Mouse (Mus musculus) cerebellum, postnatal 4 days (tissue): ENCODE data around the gene Myo18a.

Experiments used
- DNase-seq, 2 experiments: peaks; one replicate each; pipeline ENCODE4 v3.0.0; 2022; ENCODE audit warnings: low spot score in 2 of 2, mixed read lengths in 1 of 2

Gene Myo18a

GRCm38 (mm10) chr11:77836751-77837150, 73.7 kb downstream of the Myo18a start:
- DNase-seq, result no peak

GRCm38 (mm10) chr11:77837856-77838255, 74.8 kb downstream of the Myo18a start:
- DNase-seq, result no peak

- no peak for DNase-seq
Observed at GRCm38 (mm10) chr11:77840523-77841245, 77.6 kb downstream of the Myo18a start.

- DNase-seq, result no peak
Observed at GRCm38 (mm10) chr11:77843068-77843905, 80.2 kb downstream of the Myo18a start.

- no peak for DNase-seq
Observed at GRCm38 (mm10) chr11:77843906-77844200, 80.8 kb downstream of the Myo18a start.

- DNase-seq, result no peak
Observed at GRCm38 (mm10) chr11:77847599-77848128, 84.6 kb downstream of the Myo18a start.

GRCm38 (mm10) chr11:77848131-77848530, 85.1 kb downstream of the Myo18a start:
- DNase-seq, result no peak

GRCm38 (mm10) chr11:77849151-77849550, 86.1 kb downstream of the Myo18a start:
- no peak for DNase-seq

- peak; percentile 57 to 77 for DNase-seq
Observed at GRCm38 (mm10) chr11:77850401-77851244, 87.6 kb downstream of the Myo18a start.

- DNase-seq, result no peak
Observed at GRCm38 (mm10) chr11:77851483-77852010, 88.5 kb downstream of the Myo18a start.

GRCm38 (mm10) chr11:77852195-77852594, 89.1 kb downstream of the Myo18a start:
- DNase-seq, result no peak

- no peak for DNase-seq
Observed at GRCm38 (mm10) chr11:77852941-77853668, 90.1 kb downstream of the Myo18a start.

GRCm38 (mm10) chr11:77854641-77855040, 91.6 kb downstream of the Myo18a start:
- DNase-seq, result no peak

GRCm38 (mm10) chr11:77855396-77855795, 92.3 kb downstream of the Myo18a start:
- DNase-seq, result no peak

GRCm38 (mm10) chr11:77857089-77857488, 94.0 kb downstream of the Myo18a start:
- DNase-seq, result no peak

GRCm38 (mm10) chr11:77858589-77858988, 95.5 kb downstream of the Myo18a start:
- no peak for DNase-seq

GRCm38 (mm10) chr11:77860947-77861346, 97.9 kb downstream of the Myo18a start:
- no peak for DNase-seq

GRCm38 (mm10) chr11:77862887-77863286, 99.8 kb downstream of the Myo18a start:
- DNase-seq, result no peak

- DNase-seq, result no peak
Observed at GRCm38 (mm10) chr11:77864771-77865170, 101.7 kb downstream of the Myo18a start.

- DNase-seq, result no peak
Observed at GRCm38 (mm10) chr11:77867419-77868083, 104.5 kb downstream of the Myo18a start.
